Mouse (Mus musculus) ES-Bruce4 (cell line): ENCODE results near the gene Clps. TPM values are rescaled to one million over a fixed set of nuclear protein-coding genes. Genes with fewer than 3 reads are reported as not detected.
A peak's percentile ranks its signal among the peaks of the same experiment; 100 is the strongest.

Experiments used
- H3K27ac ChIP-seq: 2 replicates; pipeline ENCODE4 v1.5.1; 2012; ENCODE audit warnings: low read length, inconsistent platforms; ENCODE audit not compliant: insufficient read depth
- H3K27me3 ChIP-seq: 2 replicates; pipeline ENCODE4 v1.6.1; 2012; ENCODE audit warnings: mild to moderate bottlenecking, low read length, inconsistent platforms; ENCODE audit not compliant: control insufficient read depth, poor library complexity, insufficient read depth, severe bottlenecking
- H3K36me3 ChIP-seq: 2 replicates; pipeline ENCODE4 v1.6.1; 2012; ENCODE audit warnings: inconsistent platforms, mild to moderate bottlenecking, low read length, moderate library complexity; ENCODE audit not compliant: control insufficient read depth, poor library complexity, insufficient read depth, severe bottlenecking
- H3K4me1 ChIP-seq: one replicate; pipeline ENCODE4 v1.8.1; 2011; ENCODE audit warnings: low read length; ENCODE audit not compliant: control insufficient read depth, insufficient read depth
- H3K4me3 ChIP-seq: 2 replicates; pipeline ENCODE4 v1.5.1; 2011; ENCODE audit warnings: low read depth, mild to moderate bottlenecking, low read length
- H3K9ac ChIP-seq: 2 replicates; pipeline ENCODE4 v1.6.1; 2012; ENCODE audit warnings: low read depth, mild to moderate bottlenecking, inconsistent platforms; ENCODE audit not compliant: poor library complexity, severe bottlenecking
- H3K9me3 ChIP-seq: replicated peaks from 2 replicates; pipeline ENCODE4 v1.6.1; 2012; ENCODE audit warnings: mild to moderate bottlenecking, low read length, inconsistent platforms; ENCODE audit not compliant: control insufficient read depth, poor library complexity, insufficient read depth, severe bottlenecking
- CTCF ChIP-seq: IDR thresholded peaks from one replicate; pipeline ENCODE4 v1.8.1; 2011; ENCODE audit warnings: low read depth, low read length
- EP300 ChIP-seq: IDR thresholded peaks from 2 replicates; pipeline ENCODE4 v1.6.1; 2011; ENCODE audit warnings: low read depth, low read length; ENCODE audit not compliant: insufficient read depth
- POLR2A ChIP-seq: IDR thresholded peaks from one replicate; pipeline ENCODE4 v1.8.1; 2011; ENCODE audit warnings: low read length; ENCODE audit not compliant: insufficient read depth
- polyA plus RNA-seq: library from polyadenylated mRNA; stranded (reverse); fragments of >200 nt; gene quantifications from 2 replicates; pipeline ENCODE4 v1.2.4, GENCODE M21; 2011; ENCODE audit warnings: low read depth; ENCODE audit not compliant: missing spikeins, insufficient read depth, insufficient read length

Clps gene
- polyA plus RNA-seq, 1 experiment, result not detected

DNA sequence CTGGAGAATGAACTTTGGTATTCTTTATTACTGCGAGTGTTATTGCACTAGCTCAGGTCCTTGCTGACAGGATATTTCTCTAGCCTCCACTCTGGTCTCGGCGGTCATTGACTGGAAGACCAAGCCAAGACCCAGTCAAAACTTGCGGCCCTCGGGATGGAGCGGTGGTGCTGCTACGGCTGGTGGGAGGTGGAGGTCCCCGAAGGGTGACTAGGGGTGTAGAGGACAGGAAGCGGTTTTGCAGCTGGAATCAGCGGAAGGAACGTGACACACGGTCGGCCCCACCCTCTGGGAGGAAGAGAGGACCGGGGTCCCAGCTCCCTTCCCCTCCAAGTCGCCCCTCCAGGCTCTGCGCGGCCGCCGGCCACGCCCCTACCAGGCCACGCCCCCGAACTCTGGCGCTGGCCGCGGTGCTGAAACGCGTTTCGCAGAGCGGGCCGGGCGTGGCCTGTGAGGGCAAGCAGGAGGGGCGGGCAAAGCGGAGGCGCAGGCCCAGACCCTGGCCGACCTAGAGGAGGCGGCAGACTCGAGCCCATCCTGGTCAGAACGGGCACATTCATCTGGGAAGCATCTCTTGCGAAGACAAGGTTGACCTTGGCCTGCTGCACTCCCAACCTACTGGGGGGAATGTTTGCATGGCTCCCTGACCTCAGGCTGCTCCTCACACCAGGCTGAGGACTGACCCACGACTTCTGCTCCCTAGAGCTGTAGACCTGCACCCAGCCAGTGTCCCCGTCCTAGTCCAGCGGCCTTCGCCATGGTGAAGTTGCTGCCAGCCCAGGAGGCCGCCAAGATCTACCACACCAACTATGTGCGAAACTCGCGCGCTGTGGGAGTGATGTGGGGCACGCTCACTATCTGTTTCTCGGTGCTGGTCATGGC, 14.9 kb upstream of the Clps start, which contains the start of gene Lhfpl5:
Gene Lhfpl5 (plus strand): TSS at position 398 of the 882 bp plus-strand sequence.
- Histone ChIP-seq H3K9me3 (no peaks in the 10 kb centered on the region), H3K27me3 (no peaks in the 10 kb centered on the region), H3K9ac (no peak within 1 kb of the TSS), H3K27ac (no peak within 1 kb of the TSS), H3K4me3 (peak within 1 kb of the TSS; percentile 59), H3K4me1 (no peaks in the 10 kb centered on the region), H3K36me3 (no peaks in the 10 kb centered on the region)
- no peak for TF ChIP-seq CTCF
- peak; percentile 44; the same call in 1 of the 2 replicates for TF ChIP-seq EP300

DNA sequence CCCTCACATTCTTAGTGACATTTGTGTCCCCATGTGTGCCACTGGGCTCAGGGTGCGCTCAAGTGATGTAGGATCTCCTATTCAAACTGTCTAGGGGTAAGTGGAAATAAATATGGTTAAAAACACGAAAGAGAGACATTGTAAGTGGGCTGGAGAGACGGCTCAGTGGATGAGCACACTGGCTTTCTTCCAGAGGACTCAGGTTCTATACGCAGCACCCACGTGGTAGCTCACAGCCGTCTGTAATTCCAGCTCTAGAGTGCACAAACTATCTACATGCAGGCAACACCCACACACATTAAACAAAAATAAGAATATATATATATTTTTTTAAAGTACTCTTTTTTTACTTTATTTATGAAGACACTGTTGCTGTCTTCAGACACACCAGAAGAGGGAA, 12.4 kb upstream of the Clps start:
- Histone ChIP-seq H3K9ac (no peak overlapping the region), H3K27me3 (no peaks in the 10 kb centered on the region), H3K27ac (no peak overlapping the region), H3K4me1 (no peaks in the 10 kb centered on the region), H3K36me3 (no peaks in the 10 kb centered on the region), H3K9me3 (no peaks in the 10 kb centered on the region), H3K4me3 (no peak overlapping the region)
- TF ChIP-seq EP300 (no peak), CTCF (no peak), POLR2A (no peak)

DNA sequence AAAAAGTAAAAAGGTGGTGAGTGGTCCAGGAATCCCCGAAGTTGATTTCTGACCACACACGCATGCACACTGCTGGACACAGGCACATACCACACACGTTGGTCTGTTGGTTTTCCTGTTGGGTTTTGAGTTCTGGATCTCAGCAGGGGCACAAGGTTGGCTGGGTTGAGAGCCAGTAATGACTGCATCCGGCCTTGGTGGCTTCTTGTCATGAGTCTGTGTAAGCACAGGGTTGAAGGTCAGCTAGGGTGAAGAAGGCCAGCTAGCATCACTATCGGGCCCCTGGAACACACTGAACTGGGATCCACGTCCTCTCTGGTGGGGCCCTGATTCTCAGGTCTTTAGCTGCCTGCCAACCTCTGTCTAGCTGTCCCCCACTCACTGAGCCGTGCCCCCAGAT, 12.0 kb upstream of the Clps start:
- no peaks in the 10 kb centered on the region for H3K36me3 ChIP-seq
- no peaks in the 10 kb centered on the region for H3K27me3 ChIP-seq

DNA sequence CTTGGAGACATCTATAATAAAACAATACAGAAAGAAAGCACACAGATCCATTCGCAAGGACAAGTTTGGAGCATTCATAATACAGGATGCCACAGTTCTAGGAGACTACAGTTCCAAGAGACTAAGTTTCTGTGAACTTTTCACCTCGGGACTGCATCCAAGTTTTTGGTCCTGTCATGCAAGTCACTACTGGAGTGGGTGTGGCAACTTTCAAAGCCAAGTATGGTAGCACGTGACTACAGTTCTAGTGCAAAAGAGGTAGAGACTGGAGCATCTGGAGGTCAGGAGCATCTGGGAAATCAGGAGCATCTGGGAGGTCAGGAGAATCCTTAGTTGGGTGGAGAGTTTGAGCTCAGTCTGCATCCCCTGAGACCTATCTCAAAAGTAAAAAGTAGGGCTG, 11.3 kb upstream of the Clps start:
- peaks cover 1% of the 10 kb centered on the region for H3K4me1 ChIP-seq
- TF ChIP-seq CTCF (no peak), POLR2A (no peak), EP300 (no peak)
- H3K9me3 ChIP-seq, result no peaks in the 10 kb centered on the region
- no peaks in the 10 kb centered on the region for H3K36me3 ChIP-seq
- H3K9ac ChIP-seq, result no peak overlapping the region
- no peak overlapping the region for H3K27ac ChIP-seq
- H3K27me3 ChIP-seq, result no peaks in the 10 kb centered on the region
- no peak overlapping the region for H3K4me3 ChIP-seq

More for the DNA sequence above, 12.0 kb upstream of the Clps start:
- Histone ChIP-seq H3K9ac (no peak overlapping the region), H3K4me3 (no peak overlapping the region), H3K9me3 (no peaks in the 10 kb centered on the region), H3K27ac (no peak overlapping the region), H3K4me1 (peaks cover 1% of the 10 kb centered on the region)
- TF ChIP-seq POLR2A, result no peak
- no peak for TF ChIP-seq CTCF
- TF ChIP-seq EP300, result no peak

DNA sequence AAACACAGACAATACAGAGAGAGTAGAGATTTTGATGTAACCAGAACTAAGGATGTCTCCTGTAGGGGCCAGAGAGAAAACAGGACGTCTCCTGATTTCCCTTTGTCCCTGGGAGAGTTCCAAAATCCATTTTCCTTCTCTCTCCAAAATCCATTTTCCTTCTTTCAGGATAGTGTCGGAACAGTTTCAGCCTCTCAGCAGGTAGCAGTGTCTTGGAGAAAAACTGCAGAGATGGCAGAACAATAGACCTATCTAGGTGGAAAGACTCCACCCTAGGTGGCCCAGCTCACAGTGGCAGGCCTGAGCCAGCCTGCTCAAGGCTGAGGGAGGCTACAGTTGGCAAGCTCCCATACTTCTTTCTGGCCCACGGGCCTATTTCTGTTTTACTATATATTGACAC, 7.0 kb upstream of the Clps start:
- Histone ChIP-seq H3K4me3 (no peak overlapping the region), H3K27me3 (no peaks in the 10 kb centered on the region), H3K9me3 (no peaks in the 10 kb centered on the region), H3K27ac (peak overlapping the region; percentile 64), H3K4me1 (peaks cover 1% of the 10 kb centered on the region), H3K9ac (no peak overlapping the region), H3K36me3 (no peaks in the 10 kb centered on the region)
- TF ChIP-seq POLR2A, result no peak
- no peak for TF ChIP-seq EP300
- no peak for TF ChIP-seq CTCF

DNA sequence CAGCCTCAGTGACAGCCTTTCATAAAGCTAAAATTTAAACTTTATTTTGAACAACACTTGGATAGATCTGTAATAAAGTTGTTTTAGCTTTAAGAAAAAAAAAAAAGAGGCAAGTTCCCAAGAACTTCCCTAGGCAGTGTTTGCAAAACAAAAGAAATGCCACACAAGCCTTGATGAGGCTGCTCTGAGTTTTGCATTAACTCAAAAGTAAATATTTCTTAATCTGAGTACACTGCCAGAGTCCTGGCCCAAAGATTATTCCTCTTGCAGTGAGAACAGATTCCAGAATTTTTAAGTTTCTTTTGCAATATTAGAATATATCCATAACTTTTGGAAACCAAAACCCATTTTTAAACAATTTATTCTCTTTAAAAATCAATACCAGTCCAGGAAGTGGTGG, 4.6 kb upstream of the Clps start:
- Histone ChIP-seq H3K36me3 (no peaks in the 10 kb centered on the region), H3K4me1 (peaks cover 1% of the 10 kb centered on the region), H3K27ac (no peak overlapping the region), H3K4me3 (no peak overlapping the region), H3K9me3 (no peaks in the 10 kb centered on the region), H3K27me3 (no peaks in the 10 kb centered on the region), H3K9ac (no peak overlapping the region)
- TF ChIP-seq POLR2A (no peak), CTCF (no peak)
